Mouse (Mus musculus): Measurements from ENCODE around the gene Cdh22. TPM values are rescaled to one million over a fixed set of nuclear protein-coding genes. Genes with fewer than 3 reads are reported as not detected.

The Cdh22 gene
- 4.8 and 6.4 TPM in 2 replicates for polyA plus RNA-seq (2014; fragmentation: Nextera tagmentation; extraction: Ambion mirVana)

DNA sequence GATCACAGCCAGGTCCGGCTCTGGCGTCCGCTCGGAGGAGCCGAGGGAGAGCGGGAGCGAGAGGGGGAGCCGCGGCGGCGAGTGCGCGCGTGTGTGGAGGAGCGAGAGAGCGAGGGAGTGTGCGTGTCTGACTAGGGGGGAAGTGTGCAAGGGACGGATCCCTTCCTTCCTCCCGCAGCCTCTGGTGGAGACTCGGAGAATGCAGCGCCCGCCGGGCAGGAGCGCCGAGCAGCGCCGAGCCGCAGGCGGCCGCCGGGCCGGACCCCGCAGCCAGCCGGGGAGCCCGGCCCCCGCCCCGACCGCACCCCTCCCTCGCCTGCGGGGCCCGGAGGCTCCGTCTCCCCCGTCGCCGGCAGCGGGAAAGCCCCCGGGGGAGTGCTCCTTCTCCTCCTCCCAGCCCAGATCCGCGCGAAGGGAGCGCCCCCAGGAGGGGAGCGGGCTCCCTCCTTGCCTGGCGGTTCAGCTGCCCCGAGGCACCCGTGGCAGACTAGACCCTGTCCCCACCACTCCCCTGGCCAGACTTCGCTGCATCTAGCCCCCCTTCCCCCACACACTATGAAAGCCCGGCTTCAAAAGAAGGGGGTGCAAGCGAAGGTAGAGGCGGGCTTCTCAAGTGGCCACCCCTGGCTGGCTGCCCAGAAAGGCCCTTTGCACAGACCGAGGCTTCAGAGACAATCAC lies at the start of gene Cdh22:
Gene Cdh22 (minus strand): TSS at position 241 of the 679 bp plus-strand sequence.
- Histone ChIP-seq H3K9ac (ENCODE audit: low read length) (peak within 1 kb of the TSS; percentile 83), H3K4me1 (ENCODE audit: control insufficient read depth, insufficient read depth, low read length) (peaks cover 23% of the 10 kb centered on the region)

DNA sequence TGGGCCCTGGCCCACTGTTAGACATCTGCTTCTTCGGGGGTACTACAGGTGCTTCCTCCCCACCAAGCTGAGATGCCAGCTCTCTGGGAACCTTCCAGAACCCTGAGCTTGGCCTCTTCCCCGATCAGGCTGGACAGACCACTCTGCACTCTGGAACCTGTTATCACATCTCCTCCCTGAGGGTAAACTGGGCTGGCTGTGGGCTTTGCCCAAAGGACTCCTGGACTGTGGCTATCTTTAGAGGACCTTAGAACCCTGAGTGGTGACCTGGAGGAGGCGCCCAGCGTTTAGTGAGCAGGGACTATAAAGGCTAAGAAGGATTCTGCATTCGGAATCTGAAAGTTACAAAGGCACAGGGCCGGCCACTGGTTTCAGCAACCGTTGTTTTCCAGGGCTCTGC lies 49.7 kb upstream of the Cdh22 start:
- Histone ChIP-seq H3K9me3 (ENCODE audit: control insufficient read depth, low read length) (no peaks in the 10 kb centered on the region), H3K27ac (ENCODE audit: low read depth, low read length) (no peak overlapping the region), H3K4me2 (no peak overlapping the region), H3K4me1 (ENCODE audit: control insufficient read depth, insufficient read depth, low read length) (peaks cover 22% of the 10 kb centered on the region), H3K27me3 (ENCODE audit: control insufficient read depth, insufficient read depth, low read length) (no peaks in the 10 kb centered on the region), H3K36me3 (ENCODE audit: control insufficient read depth, insufficient read depth, low read length) (no peaks in the 10 kb centered on the region; the same call in 1 of the 2 replicates), H3K9ac (ENCODE audit: low read length) (no peak overlapping the region), H3K4me3 (ENCODE audit: low read depth, low read length) (no peak overlapping the region)
- no peak for DNase-seq (ENCODE audit: low spot score, missing footprints)
- ATAC-seq (ENCODE audit: low FRiP score), result no peak
- 92% methylated on average over 7 of the region's 7 CpGs for WGBS

More for the DNA sequence above, at the start of gene Cdh22:
- DNase-seq (ENCODE audit: low spot score, missing footprints), result peak; percentile 96
- peak; percentile 85 for ATAC-seq (ENCODE audit: low FRiP score)
- H3K27ac ChIP-seq (ENCODE audit: low read depth, low read length), result peak within 1 kb of the TSS; percentile 33; the same call in 1 of the 2 replicates
- under 1% methylated on average over 51 of the region's 60 CpGs for WGBS
- H3K4me2 ChIP-seq, result peak within 1 kb of the TSS; percentile 82
- no peaks in the 10 kb centered on the region for H3K9me3 ChIP-seq (ENCODE audit: control insufficient read depth, low read length)
- H3K27me3 ChIP-seq (ENCODE audit: control insufficient read depth, insufficient read depth, low read length), result peaks cover 57% of the 10 kb centered on the region
- H3K4me3 ChIP-seq (ENCODE audit: low read depth, low read length), result peak within 1 kb of the TSS; percentile 60
- H3K36me3 ChIP-seq (ENCODE audit: control insufficient read depth, insufficient read depth, low read length), result no peaks in the 10 kb centered on the region

DNA sequence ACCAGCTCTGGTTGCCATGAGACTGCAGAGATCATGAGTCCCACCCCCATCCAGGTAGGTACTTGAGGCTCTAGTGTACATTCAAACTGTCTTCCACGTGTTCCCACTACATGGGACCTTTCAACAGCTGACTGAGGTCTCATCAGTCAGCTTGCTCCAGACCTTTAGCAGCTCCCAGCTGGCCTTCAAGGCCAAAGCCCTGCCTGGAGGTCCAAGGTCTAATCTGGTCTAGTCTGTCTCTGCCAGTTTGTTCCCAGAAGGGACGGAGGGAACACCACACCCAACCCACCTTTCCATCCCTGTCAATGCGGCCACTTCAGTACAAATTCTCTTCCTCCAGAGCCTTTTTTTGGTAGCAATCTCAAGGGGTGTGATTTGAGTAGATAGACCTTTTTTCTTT lies 49.0 kb upstream of the Cdh22 start:
- DNase-seq (ENCODE audit: low spot score, missing footprints) (no peak), ATAC-seq (ENCODE audit: low FRiP score) (no peak)
- Histone ChIP-seq H3K4me2 (no peak overlapping the region), H3K9me3 (ENCODE audit: control insufficient read depth, low read length) (no peaks in the 10 kb centered on the region), H3K4me1 (ENCODE audit: control insufficient read depth, insufficient read depth, low read length) (peaks cover 26% of the 10 kb centered on the region), H3K4me3 (ENCODE audit: low read depth, low read length) (no peak overlapping the region), H3K9ac (ENCODE audit: low read length) (no peak overlapping the region), H3K36me3 (ENCODE audit: control insufficient read depth, insufficient read depth, low read length) (no peaks in the 10 kb centered on the region; the same call in 1 of the 2 replicates), H3K27ac (ENCODE audit: low read depth, low read length) (no peak overlapping the region), H3K27me3 (ENCODE audit: control insufficient read depth, insufficient read depth, low read length) (no peaks in the 10 kb centered on the region)
- 95% methylated on average over 3 of the region's 3 CpGs for WGBS

DNA sequence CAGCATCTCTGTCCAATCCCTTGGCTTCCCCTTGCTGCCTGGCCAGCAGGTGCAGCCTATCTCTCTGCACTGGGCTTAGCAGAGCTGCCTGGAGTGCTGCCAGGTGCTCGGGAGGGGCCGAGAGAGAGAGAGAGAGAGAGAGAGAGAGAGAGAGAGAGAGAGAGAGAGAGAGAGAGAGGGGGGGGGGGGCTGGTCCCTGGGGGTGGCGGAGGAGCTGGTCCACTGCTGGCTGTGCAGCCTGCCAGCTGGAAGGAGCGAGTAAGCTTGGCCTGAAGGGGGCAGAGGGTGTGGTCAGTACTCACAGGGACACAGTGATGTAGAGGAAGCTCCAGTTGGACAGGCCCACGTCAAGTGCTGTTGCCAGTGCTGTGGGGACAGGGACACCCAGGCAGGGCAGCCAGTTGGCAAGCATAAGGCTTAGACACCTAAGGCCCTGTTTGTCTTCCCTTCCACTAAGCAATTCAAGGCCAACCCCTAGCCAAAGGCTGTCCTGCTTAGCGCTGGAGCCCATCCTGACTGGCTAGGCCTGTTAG lies 47.2 kb upstream of the Cdh22 start:
- WGBS, result 74% methylated on average over 6 of the region's 6 CpGs
- DNase-seq (ENCODE audit: low spot score, missing footprints), result no peak

DNA sequence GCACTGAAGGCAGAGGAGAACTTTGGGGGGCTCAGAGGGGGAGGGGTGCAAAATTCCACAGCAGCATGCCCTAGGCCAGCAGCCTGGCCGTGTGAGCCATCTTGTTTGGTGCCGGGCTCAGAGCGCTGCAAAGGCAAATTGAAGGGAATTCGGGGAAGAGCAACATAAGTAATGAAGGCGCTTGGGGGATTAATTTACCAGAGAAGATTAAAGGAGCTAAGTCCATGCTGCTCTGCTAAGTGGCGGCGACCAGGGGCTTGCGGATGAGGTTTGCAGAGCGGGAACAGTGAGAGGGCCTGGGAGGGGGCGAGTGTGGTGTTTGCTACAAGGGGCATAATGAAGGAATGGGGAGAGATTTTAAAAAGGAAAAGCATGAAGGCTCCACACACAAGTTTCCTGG lies 44.7 kb upstream of the Cdh22 start:
- ATAC-seq (ENCODE audit: low FRiP score) (no peak), DNase-seq (ENCODE audit: low spot score, missing footprints) (no peak)
- Histone ChIP-seq H3K9ac (ENCODE audit: low read length) (no peak overlapping the region), H3K27ac (ENCODE audit: low read depth, low read length) (no peak overlapping the region), H3K4me1 (ENCODE audit: control insufficient read depth, insufficient read depth, low read length) (peaks cover 21% of the 10 kb centered on the region), H3K9me3 (ENCODE audit: control insufficient read depth, low read length) (no peaks in the 10 kb centered on the region), H3K27me3 (ENCODE audit: control insufficient read depth, insufficient read depth, low read length) (no peaks in the 10 kb centered on the region), H3K4me3 (ENCODE audit: low read depth, low read length) (no peak overlapping the region), H3K4me2 (no peak overlapping the region), H3K36me3 (ENCODE audit: control insufficient read depth, insufficient read depth, low read length) (peaks cover 7% of the 10 kb centered on the region; the same call in 1 of the 2 replicates)
- WGBS, result 20% methylated on average over 10 of the region's 10 CpGs

More for the DNA sequence above, 47.2 kb upstream of the Cdh22 start:
- no peak overlapping the region for H3K4me2 ChIP-seq
- no peak overlapping the region for H3K27ac ChIP-seq (ENCODE audit: low read depth, low read length)
- H3K4me3 ChIP-seq (ENCODE audit: low read depth, low read length), result no peak overlapping the region
- H3K9ac ChIP-seq (ENCODE audit: low read length), result no peak overlapping the region
- peaks cover 16% of the 10 kb centered on the region for H3K4me1 ChIP-seq (ENCODE audit: control insufficient read depth, insufficient read depth, low read length)
- H3K27me3 ChIP-seq (ENCODE audit: control insufficient read depth, insufficient read depth, low read length), result no peaks in the 10 kb centered on the region
- H3K9me3 ChIP-seq (ENCODE audit: control insufficient read depth, low read length), result no peaks in the 10 kb centered on the region
- H3K36me3 ChIP-seq (ENCODE audit: control insufficient read depth, insufficient read depth, low read length), result peaks cover 4% of the 10 kb centered on the region; the same call in 1 of the 2 replicates
- ATAC-seq (ENCODE audit: low FRiP score), result no peak

DNA sequence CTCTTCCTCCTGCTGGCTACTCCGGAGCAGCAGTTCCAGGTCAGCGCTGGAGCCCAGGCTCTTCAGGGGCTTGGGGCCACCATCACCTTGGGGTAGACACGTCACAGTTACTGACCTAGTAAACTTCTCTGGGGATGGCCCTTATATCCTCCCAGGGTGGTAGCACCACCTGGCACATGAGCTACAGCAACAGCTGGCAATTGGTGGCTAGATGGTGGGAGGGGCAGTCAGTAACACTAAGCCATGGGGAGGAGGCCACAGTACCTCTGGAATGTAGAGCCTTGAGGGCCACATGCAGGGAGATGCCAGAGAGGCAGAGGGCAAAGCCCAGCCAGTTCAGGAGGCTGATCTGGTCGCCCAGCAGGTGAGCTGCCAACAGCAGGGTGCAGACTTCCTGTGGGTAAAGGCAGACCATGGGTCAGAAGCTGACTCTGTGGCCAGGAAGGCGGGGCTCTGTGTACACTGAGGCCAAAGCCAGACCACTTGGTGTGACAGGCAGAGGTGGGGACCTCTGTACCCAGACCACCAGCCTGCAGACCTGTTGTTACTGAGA lies 42.6 kb upstream of the Cdh22 start:
- Histone ChIP-seq H3K4me2 (no peak overlapping the region), H3K9me3 (ENCODE audit: control insufficient read depth, low read length) (no peaks in the 10 kb centered on the region), H3K9ac (ENCODE audit: low read length) (no peak overlapping the region), H3K4me1 (ENCODE audit: control insufficient read depth, insufficient read depth, low read length) (peaks cover 21% of the 10 kb centered on the region), H3K27ac (ENCODE audit: low read depth, low read length) (no peak overlapping the region), H3K4me3 (ENCODE audit: low read depth, low read length) (no peak overlapping the region), H3K36me3 (ENCODE audit: control insufficient read depth, insufficient read depth, low read length) (0 out of 2 replicates have a peak, but pooled peaks cover 7% of the 10 kb centered on the region), H3K27me3 (ENCODE audit: control insufficient read depth, insufficient read depth, low read length) (no peaks in the 10 kb centered on the region)
- ATAC-seq (ENCODE audit: low FRiP score), result no peak
- no peak for DNase-seq (ENCODE audit: low spot score, missing footprints)
- 79% methylated on average over 5 of the region's 5 CpGs for WGBS

DNA sequence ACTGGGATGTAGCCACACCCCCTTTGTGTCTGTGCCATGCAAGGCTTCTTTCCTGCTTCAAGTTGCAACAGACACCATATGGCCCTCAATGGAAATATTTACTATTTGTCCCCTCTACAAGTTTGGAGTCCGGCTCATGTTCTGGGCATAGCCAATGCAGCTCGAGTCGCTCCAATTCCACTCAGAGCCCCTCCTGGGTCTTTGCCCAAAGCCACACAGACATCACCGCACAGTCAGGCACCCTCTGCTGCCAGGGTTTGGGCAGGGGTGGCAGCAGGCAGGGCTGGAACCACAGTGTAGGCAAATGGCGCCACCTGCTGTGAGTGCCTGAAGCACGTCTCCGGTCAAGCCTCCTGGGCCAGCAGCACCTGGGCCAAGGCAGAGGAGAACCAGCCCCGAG lies 41.2 kb upstream of the Cdh22 start:
- peaks cover 29% of the 10 kb centered on the region for H3K4me1 ChIP-seq (ENCODE audit: control insufficient read depth, insufficient read depth, low read length)
- H3K27me3 ChIP-seq (ENCODE audit: control insufficient read depth, insufficient read depth, low read length), result no peaks in the 10 kb centered on the region
- DNase-seq (ENCODE audit: low spot score, missing footprints), result peak; percentile 94
- H3K4me2 ChIP-seq, result no peak overlapping the region
- 25% methylated on average over 8 of the region's 8 CpGs for WGBS
- no peak overlapping the region for H3K4me3 ChIP-seq (ENCODE audit: low read depth, low read length)
- H3K27ac ChIP-seq (ENCODE audit: low read depth, low read length), result no peak overlapping the region
- H3K36me3 ChIP-seq (ENCODE audit: control insufficient read depth, insufficient read depth, low read length), result 0 out of 2 replicates have a peak, but pooled peaks cover 7% of the 10 kb centered on the region
- no peak overlapping the region; the same call in 1 of the 2 replicates for H3K9ac ChIP-seq (ENCODE audit: low read length)
- no peaks in the 10 kb centered on the region for H3K9me3 ChIP-seq (ENCODE audit: control insufficient read depth, low read length)
- peak; percentile 60 for ATAC-seq (ENCODE audit: low FRiP score)

DNA sequence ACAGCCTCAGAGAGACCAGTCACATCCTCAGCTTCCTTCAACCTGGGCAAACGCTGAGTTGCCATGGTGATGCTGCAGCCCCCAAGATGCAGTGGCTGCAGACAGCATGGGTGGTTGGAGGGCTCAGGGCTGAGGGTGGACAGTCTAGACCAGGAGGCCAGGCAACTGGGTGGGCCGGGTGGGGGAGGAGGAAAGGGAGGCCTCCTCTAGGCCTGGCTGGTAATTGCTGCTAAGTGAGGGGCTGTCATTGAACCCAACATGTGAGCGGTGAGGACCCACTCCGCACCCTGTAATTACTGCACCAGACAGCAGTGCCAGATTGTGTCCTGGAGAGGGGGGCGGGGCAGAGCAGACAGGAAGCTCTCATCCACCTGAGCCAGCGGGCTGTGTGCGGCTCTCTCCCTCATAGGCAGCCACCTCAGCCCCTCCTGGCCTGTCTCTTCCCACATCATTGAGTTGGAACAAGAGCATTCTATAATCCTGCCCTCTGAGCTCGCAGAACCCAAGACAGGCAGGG lies 40.5 kb upstream of the Cdh22 start:
- H3K27ac ChIP-seq (ENCODE audit: low read depth, low read length), result no peak overlapping the region
- no peaks in the 10 kb centered on the region for H3K27me3 ChIP-seq (ENCODE audit: control insufficient read depth, insufficient read depth, low read length)
- no peaks in the 10 kb centered on the region for H3K9me3 ChIP-seq (ENCODE audit: control insufficient read depth, low read length)
- H3K4me1 ChIP-seq (ENCODE audit: control insufficient read depth, insufficient read depth, low read length), result peaks cover 33% of the 10 kb centered on the region
- no peak overlapping the region for H3K4me2 ChIP-seq
- H3K4me3 ChIP-seq (ENCODE audit: low read depth, low read length), result no peak overlapping the region
- H3K36me3 ChIP-seq (ENCODE audit: control insufficient read depth, insufficient read depth, low read length), result 0 out of 2 replicates have a peak, but pooled peaks cover 7% of the 10 kb centered on the region
- ATAC-seq (ENCODE audit: low FRiP score) (peak; percentile 53), DNase-seq (ENCODE audit: low spot score, missing footprints) (no peak)
- no peak overlapping the region; the same call in 1 of the 2 replicates for H3K9ac ChIP-seq (ENCODE audit: low read length)
- WGBS, result 38% methylated on average over 8 of the region's 8 CpGs

DNA sequence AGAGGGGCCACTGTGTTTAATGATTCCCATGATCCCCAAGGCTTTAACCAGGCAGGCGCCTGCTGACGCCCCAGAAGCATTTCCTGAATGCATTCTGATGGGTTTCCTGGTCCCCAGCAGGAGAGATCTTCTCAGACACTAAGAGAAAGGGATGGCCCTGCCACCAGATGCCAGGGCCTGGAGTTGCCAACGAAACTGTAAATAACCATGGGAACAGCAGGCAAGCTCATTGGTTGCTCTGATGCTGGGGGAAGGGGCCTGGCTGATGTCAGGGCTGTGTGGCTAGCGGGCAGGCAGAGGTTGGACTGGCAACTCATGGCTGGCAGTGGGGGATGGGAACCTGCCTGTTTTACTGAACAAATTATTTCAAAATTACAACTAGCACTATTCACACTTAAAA lies 38.9 kb upstream of the Cdh22 start:
- H3K27ac ChIP-seq (ENCODE audit: low read depth, low read length), result no peak overlapping the region
- DNase-seq (ENCODE audit: low spot score, missing footprints), result no peak
- no peak for ATAC-seq (ENCODE audit: low FRiP score)
- H3K36me3 ChIP-seq (ENCODE audit: control insufficient read depth, insufficient read depth, low read length), result 0 out of 2 replicates have a peak, but pooled peaks cover 7% of the 10 kb centered on the region
- 47% methylated on average over 4 of the region's 4 CpGs for WGBS
- peaks cover 22% of the 10 kb centered on the region for H3K4me1 ChIP-seq (ENCODE audit: control insufficient read depth, insufficient read depth, low read length)
- H3K4me3 ChIP-seq (ENCODE audit: low read depth, low read length), result no peak overlapping the region
- H3K27me3 ChIP-seq (ENCODE audit: control insufficient read depth, insufficient read depth, low read length), result no peaks in the 10 kb centered on the region
- no peaks in the 10 kb centered on the region for H3K9me3 ChIP-seq (ENCODE audit: control insufficient read depth, low read length)
- no peak overlapping the region for H3K9ac ChIP-seq (ENCODE audit: low read length)
- H3K4me2 ChIP-seq, result no peak overlapping the region

Data from midbrain, embryonic 11.5 days (tissue).